Mouse (Mus musculus): Measurements from ENCODE around the gene Hid1.

Gene Hid1

GRCm38 (mm10) chr11:115336115-115336514, 31.4 kb downstream of the Hid1 start:
- no peak for DNase-seq

DNA sequence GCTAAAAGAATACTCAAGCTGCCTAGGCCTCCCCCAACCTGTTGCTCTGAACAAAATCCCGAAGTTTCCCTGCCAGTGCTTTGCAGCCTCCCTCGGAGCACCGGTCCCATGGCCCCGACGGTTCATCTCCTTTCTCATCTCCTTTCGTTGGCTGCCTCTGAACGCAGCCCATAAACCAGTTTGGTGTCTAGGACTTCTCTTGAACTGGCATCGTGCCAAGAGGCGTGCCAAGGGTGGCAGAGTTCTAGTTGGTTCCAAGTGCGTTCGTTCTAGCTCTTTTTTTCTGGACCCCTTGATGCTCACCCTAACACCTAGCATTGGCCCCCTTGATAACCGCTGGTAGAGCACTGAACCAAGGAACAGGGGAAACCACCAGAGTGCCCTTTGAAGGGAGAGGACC, 32.3 kb downstream of the Hid1 start:
- no peak for DNase-seq

- no peak for DNase-seq
These were observed 33.0 kb downstream of the Hid1 start, which contains the start of gene Otop3 for GRCm38 (mm10) chr11:115334531-115334930. TSS of gene Otop3 (plus strand) at chr11:115334731.

GRCm38 (mm10) chr11:115329339-115329738, 38.2 kb downstream of the Hid1 start:
- no peak for DNase-seq

DNA sequence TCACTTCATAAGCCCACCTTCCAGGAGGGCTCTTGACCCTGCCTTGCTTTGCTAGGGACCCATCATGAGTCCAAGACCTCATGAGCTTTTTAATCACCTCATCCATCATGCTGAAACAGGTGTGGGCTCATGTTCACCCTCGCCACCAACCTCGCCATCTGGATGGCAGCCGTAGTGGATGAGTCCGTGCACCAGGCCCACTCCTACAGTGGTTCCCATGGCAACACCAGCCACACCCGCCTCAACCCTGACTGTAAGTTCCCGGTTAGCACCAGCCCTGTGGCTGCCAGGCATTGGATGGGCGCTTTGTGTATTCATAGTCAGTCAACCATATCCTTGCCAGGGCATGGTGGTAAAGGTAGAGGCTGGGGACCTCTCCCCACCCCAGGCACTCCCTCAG, 40.8 kb downstream of the Hid1 start:
- DNase-seq, result no peak

DNA sequence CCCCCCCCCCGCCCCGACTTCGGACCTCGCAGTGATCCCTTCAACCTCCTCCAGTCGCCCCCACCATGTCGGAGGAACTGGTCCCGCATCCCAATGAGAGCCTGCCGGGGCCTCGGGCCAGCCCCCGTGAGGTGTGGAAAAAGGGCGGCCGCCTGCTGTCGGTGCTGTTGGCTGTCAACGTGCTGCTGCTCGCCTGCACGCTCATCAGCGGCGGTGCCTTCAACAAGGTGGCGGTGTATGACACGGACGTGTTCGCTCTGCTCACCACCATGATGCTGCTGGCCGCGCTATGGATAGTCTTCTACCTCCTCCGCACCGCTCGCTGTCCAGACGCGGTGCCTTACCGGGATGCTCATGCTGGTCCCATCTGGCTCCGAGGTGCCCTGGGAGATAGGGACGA, 44.2 kb downstream of the Hid1 start:
- no peak for DNase-seq

GRCm38 (mm10) chr11:115321906-115322693, 45.5 kb downstream of the Hid1 start, which contains the start of gene Ush1g:
TSS of gene Ush1g (minus strand) at chr11:115322041.
- DNase-seq, result peak; percentile 63

- peak; percentile 66 for DNase-seq
These were observed 47.7 kb downstream of the Hid1 start for GRCm38 (mm10) chr11:115319704-115320383.

DNA sequence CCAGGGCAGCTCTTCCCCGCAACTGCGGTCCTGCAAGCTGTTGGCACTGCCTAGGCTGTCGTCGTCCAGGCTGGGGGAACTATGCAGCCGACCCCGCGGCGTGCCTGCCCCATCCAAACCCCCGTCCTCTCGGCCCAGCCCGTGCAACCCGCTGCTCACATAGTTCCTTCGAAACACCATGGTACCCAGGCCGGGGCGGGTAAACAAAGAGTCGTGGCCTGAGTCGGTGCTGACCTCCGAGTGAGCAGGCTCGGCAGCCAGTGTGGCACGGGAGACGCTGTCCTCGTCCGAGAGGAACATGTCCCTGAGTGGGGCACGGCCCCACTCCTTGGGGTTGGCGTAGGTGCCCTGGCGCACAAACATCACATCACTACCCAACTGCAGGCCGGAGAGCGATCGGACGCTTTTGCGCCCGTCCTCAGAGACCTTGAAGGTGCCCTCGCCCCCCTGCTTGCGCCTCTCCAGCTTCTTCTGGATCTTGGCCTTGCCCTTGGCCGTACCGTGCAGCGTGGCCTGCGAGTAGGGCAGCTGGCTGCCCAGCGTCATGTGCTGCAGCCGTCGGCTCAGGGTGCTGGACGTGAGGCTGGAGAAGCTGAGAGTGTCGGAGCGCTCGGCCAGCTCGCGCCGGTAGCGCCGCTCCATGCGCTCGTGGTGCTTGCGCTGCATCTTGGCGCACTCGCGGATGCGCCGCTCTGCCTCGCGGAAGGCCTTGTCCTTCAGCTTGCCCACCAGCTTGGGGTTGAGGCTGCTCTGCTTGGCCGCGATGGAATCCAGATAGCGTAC, 49.1 kb downstream of the Hid1 start:
- no peak for DNase-seq

DNA sequence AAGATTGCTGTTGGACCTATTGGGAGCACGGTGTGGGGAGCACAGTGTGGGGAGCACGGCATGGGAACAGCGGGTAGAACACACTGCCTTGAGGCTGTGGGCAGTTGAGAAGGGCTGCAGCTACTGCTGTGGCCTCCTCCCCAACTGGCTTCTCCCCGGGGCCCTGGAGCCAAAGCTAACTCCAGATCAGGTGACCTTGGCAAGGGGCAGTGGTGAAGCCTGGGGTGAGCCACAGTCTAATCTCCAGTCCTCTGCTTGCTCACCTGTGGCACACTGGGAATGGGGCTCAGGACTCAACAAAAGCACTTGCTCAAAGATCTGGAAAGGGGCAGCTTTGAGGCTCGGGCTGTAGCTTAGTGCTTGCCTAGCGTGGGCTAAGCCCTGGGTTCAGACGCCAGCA, 50.4 kb downstream of the Hid1 start:
- no peak for DNase-seq

DNA sequence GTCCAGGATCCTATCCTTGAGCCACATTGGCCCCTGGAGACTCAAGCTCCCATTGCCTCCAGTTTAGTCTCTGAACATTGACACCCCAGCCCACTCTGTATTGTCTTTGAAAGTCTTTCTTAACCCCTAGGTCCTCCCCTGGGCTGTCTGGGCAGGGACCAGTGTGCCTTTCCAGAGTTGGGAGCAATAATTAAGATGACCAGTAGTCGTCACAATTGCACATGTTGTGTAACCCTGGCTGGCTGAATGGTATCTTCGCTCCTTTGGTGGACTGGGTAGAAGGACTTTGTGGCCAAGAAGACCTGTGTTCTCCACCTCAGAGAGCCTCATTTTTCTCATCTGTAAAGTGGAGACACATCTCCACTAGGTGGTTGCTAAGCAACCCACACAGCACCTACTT, 53.3 kb downstream of the Hid1 start:
- DNase-seq, result no peak

- no peak for DNase-seq
These were observed 58.8 kb downstream of the Hid1 start for GRCm38 (mm10) chr11:115308781-115309180.

DNA sequence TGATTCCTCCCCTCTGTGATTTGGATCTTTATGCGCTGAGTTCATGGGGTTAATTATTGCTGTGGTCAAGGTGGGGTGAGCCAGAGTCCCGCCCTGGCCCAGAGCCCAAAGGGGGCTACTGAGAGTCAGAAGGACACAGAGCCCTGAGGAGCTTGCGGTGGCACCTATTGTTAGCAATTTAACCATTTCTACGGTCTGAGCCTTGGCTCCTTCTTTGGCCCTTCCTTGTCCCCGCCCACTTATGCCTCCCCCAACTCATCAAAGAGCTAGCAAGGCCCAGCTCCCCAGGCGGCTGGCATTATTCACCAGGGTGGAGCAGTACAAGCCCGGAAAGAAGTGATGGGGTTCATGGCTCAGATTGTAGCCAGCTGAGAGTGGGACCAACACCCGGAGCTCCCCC, 60.7 kb downstream of the Hid1 start, which contains the start of gene Otop2:
Gene Otop2 (plus strand): TSS at position 301 of the 400 bp plus-strand sequence.
- DNase-seq, result no peak

DNA sequence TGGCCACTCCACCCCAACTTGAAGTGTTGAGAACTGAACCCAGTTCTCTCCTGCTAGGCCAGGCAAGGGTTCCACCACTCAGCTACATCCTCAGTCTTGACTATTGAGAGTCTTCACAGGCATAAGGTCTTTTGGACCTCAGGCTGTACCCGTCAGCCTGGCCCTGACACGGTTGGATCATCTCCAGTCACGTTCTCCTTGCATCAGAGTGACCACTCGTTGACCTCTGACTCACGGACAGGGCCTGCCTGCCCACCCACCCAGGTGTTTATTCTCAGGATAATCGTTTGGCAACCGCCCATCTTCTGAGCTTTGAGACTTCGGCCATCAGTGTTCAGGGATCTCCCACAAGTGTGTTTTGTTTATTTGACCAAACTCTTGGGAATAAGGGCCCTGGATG, 64.4 kb downstream of the Hid1 start:
- no peak for DNase-seq

DNA sequence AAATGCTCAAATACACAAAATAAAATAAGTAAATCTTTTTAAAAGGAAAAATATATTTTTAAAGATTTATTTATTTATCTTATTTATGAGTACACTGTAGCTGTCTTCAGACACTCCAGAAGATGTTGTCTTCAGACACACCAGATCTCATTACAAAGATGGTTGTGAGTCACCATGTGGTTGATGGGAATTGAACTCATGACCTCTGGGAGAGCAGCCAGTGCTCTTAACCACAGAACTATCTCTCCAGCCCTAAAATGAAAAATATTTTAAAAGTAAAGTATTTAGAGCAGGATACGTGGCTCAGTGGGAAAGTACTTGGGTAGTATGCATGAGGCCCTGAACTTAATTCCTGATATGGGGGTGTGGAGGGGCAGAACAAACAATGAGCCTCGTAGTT, 66.2 kb downstream of the Hid1 start:
- DNase-seq, result no peak

DNA sequence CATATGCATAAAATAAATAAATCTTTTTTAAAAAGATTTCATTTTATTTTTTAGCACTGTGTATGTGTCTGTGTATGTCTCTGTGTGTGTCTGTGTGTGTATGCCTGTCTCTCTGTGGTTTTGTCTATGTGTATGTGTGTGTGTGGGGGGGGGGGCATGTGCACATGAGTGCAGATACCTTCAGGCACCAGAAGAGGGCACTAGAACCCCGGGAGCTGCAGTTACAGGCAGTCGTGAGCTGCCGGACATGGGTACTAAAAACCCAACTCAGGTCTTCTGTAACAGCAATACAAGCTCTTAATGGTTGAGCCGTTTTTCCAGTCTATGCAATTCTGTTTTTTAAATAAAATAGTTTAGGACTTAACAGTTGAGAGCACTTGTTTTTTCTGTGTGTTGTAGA, 66.8 kb downstream of the Hid1 start:
- no peak for DNase-seq

DNA sequence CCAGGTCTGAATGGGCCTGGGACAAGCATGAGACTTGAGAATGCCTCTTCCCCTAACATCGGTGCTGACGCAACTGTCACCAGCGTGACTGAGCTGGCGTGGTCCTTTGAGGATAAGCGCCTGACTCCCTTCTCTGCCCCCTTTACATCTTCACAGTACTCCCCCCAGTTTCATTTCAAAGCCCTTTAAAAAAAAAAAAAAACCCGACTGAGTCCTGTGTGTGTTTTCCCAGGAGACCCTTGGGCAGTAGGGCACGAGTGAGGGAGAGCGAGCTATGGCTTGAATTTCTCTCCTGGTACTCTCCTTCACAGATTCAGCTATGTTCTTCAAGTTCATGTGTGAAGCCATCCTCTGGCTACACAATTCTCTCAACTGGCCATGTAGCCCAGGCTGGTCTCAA, 69.4 kb downstream of the Hid1 start:
- peak; percentile 22 for DNase-seq

Measured in cerebellum, adult 9-11 months (tissue).